Mouse (Mus musculus) hindbrain, embryonic 15.5 days (tissue): ENCODE results near the gene Olfr524. TPM values are rescaled to one million over a fixed set of nuclear protein-coding genes. Genes with fewer than 3 reads are reported as not detected.

ENCODE experiments used
- ATAC-seq: fragments of 200-750 bp; cut with Nextera tagmentation; 2 replicates; pipeline ENCODE4 v1.8.0; 2017; ENCODE audit warnings: low read depth, moderate number of reproducible peaks, moderate TSS enrichment; ENCODE audit not compliant: low FRiP score
- H3K27ac ChIP-seq: fragments of 300-500 bp; sonication (generic); replicated peaks from 2 replicates; pipeline ENCODE4 v1.5.1; 2015; ENCODE audit warnings: mild to moderate bottlenecking, inconsistent platforms
- H3K27me3 ChIP-seq: fragments of 300-500 bp; sonication (generic); 2 replicates; pipeline ENCODE4 v1.6.1; 2015; ENCODE audit warnings: control low read depth, inconsistent platforms
- H3K36me3 ChIP-seq: fragments of 300-500 bp; sonication (generic); 2 replicates; pipeline ENCODE4 v1.6.1; 2015; ENCODE audit warnings: control low read depth, inconsistent platforms
- H3K4me1 ChIP-seq: fragments of 300-500 bp; sonication (generic); replicated peaks from 2 replicates; pipeline ENCODE4 v1.6.1; 2015; ENCODE audit warnings: control low read depth, inconsistent platforms
- H3K4me2 ChIP-seq: fragments of 300-500 bp; sonication (generic); 2 replicates; pipeline ENCODE4 v1.6.1; 2015; ENCODE audit warnings: moderate library complexity, mild to moderate bottlenecking, inconsistent platforms
- H3K4me3 ChIP-seq: fragments of 300-500 bp; sonication (generic); 2 replicates; pipeline ENCODE4 v1.5.1; 2015; ENCODE audit warnings: mild to moderate bottlenecking, inconsistent platforms
- H3K9ac ChIP-seq: fragments of 300-500 bp; sonication (generic); 2 replicates; pipeline ENCODE4 v1.6.1; 2015; ENCODE audit warnings: inconsistent platforms
- H3K9me3 ChIP-seq: fragments of 300-500 bp; sonication (generic); 2 replicates; pipeline ENCODE4 v1.6.1; 2016; ENCODE audit warnings: control low read depth, inconsistent platforms
- WGBS: fragments of 180-500 bp; shearing (Covaris S2); methylation state at CpG from one replicate; pipeline ENCODE4 v1.1.7; 2015; 5-methylcytosine and 5-hydroxymethylcytosine counted together
- polyA plus RNA-seq: library from polyadenylated mRNA; unstranded; fragments of >200 nt; fragmentation: Nextera tagmentation; extraction: Ambion mirVana; gene quantifications from 2 replicates; pipeline ENCODE4 v1.2.1, GENCODE M21; 2015

Gene Olfr524
- not detected in 2 replicates for polyA plus RNA-seq

DNA sequence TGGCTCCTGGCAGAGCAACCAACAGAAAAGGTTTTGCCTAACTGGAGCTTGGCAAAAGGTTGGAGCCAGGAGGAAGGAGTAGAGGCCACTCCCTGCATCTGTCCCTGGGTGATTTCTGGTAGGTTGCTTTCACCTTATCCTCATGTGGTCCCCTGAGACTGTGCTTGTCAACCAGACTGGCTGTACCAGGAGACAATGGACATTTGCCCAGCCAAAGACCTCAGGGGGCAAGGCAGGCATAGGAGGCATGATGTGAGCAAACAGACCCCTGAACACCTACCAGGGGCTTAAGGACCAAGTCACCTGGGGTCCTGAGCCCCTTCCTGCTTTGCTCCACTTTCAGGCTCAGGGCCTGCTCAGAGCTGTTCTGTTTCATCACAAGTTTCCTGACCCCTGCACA is at the start of gene Olfr524:
Gene Olfr524 (minus strand): TSS at position 101 of the 400 bp plus-strand sequence.
- no peak for ATAC-seq
- H3K4me2 ChIP-seq, result no peak within 1 kb of the TSS
- H3K9ac ChIP-seq, result no peak within 1 kb of the TSS
- H3K4me3 ChIP-seq, result no peak within 1 kb of the TSS
- no peaks in the 10 kb centered on the region for H3K36me3 ChIP-seq
- no peaks in the 10 kb centered on the region for H3K27me3 ChIP-seq
- no peak within 1 kb of the TSS for H3K27ac ChIP-seq
- H3K4me1 ChIP-seq, result no peaks in the 10 kb centered on the region
- H3K9me3 ChIP-seq, result no peaks in the 10 kb centered on the region

DNA sequence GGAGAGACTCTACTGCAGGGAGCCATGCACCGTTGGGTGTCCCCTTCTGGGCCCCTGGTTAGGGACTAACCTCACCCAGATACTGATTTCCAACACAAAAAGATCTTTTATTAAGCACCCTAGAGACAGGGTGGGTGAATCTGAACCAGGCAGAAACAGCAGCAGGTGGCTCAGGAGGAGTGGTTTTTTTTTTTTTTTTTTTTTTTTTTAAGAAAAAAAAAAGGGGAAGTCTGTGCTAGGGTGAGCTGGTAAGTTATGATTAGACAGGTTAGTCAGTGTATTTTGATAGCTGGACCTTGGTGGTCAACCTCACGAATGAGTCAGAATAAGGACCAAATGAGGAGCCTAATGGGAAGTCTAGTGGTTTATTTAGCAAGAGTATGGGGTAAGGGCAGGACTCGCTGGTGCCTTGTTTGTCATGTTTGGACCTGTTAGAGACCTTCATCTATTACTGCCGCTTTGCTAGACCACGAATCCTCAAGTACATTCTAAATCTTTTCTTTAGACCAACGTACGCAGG is 48.1 kb upstream of the Olfr524 start:
- 87% methylated on average over 7 of the region's 7 CpGs for WGBS

GRCm38 (mm10) chr7:140247216-140247615 is 41.5 kb upstream of the Olfr524 start, which contains the start of gene 5830411N06Rik:
Gene 5830411N06Rik (plus strand): TSS chr7:140247284.
- H3K9ac ChIP-seq, result no peak within 1 kb of the TSS
- H3K36me3 ChIP-seq, result no peaks in the 10 kb centered on the region
- 87% methylated on average over 4 of the region's 4 CpGs for WGBS
- no peak within 1 kb of the TSS for H3K4me3 ChIP-seq
- H3K9me3 ChIP-seq, result 0 out of 2 replicates have a peak, but pooled peaks cover under 1% of the 10 kb centered on the region
- no peaks in the 10 kb centered on the region for H3K4me1 ChIP-seq
- H3K27ac ChIP-seq, result no peak within 1 kb of the TSS
- H3K27me3 ChIP-seq, result no peaks in the 10 kb centered on the region
- H3K4me2 ChIP-seq, result no peak within 1 kb of the TSS
- ATAC-seq, result no peak

More for the DNA sequence above, 48.1 kb upstream of the Olfr524 start:
- Histone ChIP-seq H3K4me2 (no peak overlapping the region), H3K9ac (no peak overlapping the region), H3K36me3 (no peaks in the 10 kb centered on the region), H3K27me3 (no peaks in the 10 kb centered on the region), H3K4me3 (no peak overlapping the region), H3K9me3 (no peaks in the 10 kb centered on the region), H3K4me1 (no peaks in the 10 kb centered on the region), H3K27ac (no peak overlapping the region)
- no peak for ATAC-seq

GRCm38 (mm10) chr7:140233696-140234095 is 27.9 kb upstream of the Olfr524 start:
- H3K27ac ChIP-seq, result no peak overlapping the region
- H3K9me3 ChIP-seq, result no peaks in the 10 kb centered on the region
- H3K9ac ChIP-seq, result no peak overlapping the region
- no peaks in the 10 kb centered on the region for H3K4me1 ChIP-seq
- H3K4me3 ChIP-seq, result no peak overlapping the region
- ATAC-seq, result no peak
- H3K27me3 ChIP-seq, result no peaks in the 10 kb centered on the region
- no peaks in the 10 kb centered on the region for H3K36me3 ChIP-seq
- no peak overlapping the region for H3K4me2 ChIP-seq
- 92% methylated on average over 3 of the region's 3 CpGs for WGBS

DNA sequence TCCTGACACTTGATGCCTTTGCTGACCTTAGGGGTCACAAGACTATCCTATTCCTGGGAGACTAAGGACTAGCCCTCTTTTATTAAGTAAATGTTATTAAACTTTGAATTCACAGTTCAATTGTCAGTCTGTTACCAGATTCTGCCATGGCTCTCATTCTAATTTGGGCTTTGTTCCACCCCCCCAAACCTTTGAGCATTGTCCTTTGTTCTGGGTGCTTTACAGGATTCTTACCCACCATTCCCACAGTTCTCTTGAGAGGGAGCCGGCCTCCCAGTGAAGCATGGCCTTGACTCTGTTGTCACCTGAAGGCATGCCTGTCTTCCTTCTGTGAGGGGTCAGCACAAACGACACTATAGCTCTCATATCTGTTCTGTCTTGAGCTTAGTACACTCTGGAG is 25.3 kb upstream of the Olfr524 start:
- H3K27me3 ChIP-seq, result no peaks in the 10 kb centered on the region

GRCm38 (mm10) chr7:140228476-140228875 is 22.7 kb upstream of the Olfr524 start:
- Histone ChIP-seq H3K9me3 (no peaks in the 10 kb centered on the region), H3K4me2 (no peak overlapping the region), H3K4me3 (no peak overlapping the region), H3K9ac (no peak overlapping the region), H3K4me1 (no peaks in the 10 kb centered on the region), H3K27me3 (no peaks in the 10 kb centered on the region), H3K36me3 (no peaks in the 10 kb centered on the region), H3K27ac (no peak overlapping the region)
- WGBS, result 80% methylated on average over 13 of the region's 13 CpGs
- no peak for ATAC-seq

More for the DNA sequence above, 25.3 kb upstream of the Olfr524 start:
- H3K9me3 ChIP-seq, result no peaks in the 10 kb centered on the region
- no peak for ATAC-seq
- no peak overlapping the region for H3K4me2 ChIP-seq
- H3K27ac ChIP-seq, result no peak overlapping the region
- H3K36me3 ChIP-seq, result no peaks in the 10 kb centered on the region
- H3K4me3 ChIP-seq, result no peak overlapping the region
- WGBS, result 56% methylated on average over 2 of the region's 2 CpGs
- H3K4me1 ChIP-seq, result no peaks in the 10 kb centered on the region
- H3K9ac ChIP-seq, result no peak overlapping the region

GRCm38 (mm10) chr7:140224209-140224608 is 18.4 kb upstream of the Olfr524 start:
- ATAC-seq, result no peak
- H3K27me3 ChIP-seq, result no peaks in the 10 kb centered on the region
- no peak overlapping the region for H3K4me2 ChIP-seq
- H3K9me3 ChIP-seq, result no peaks in the 10 kb centered on the region
- no peak overlapping the region for H3K9ac ChIP-seq
- H3K4me3 ChIP-seq, result no peak overlapping the region
- no peaks in the 10 kb centered on the region for H3K4me1 ChIP-seq
- 89% methylated on average over 13 of the region's 13 CpGs for WGBS
- no peak overlapping the region for H3K27ac ChIP-seq
- H3K36me3 ChIP-seq, result no peaks in the 10 kb centered on the region

GRCm38 (mm10) chr7:140220375-140220774 is 14.6 kb upstream of the Olfr524 start:
- H3K9me3 ChIP-seq, result no peaks in the 10 kb centered on the region
- no peak overlapping the region for H3K9ac ChIP-seq
- 83% methylated on average over 4 of the region's 4 CpGs for WGBS
- no peak overlapping the region for H3K4me2 ChIP-seq
- H3K27me3 ChIP-seq, result no peaks in the 10 kb centered on the region
- no peak overlapping the region for H3K4me3 ChIP-seq
- H3K4me1 ChIP-seq, result no peaks in the 10 kb centered on the region
- H3K36me3 ChIP-seq, result no peaks in the 10 kb centered on the region
- H3K27ac ChIP-seq, result no peak overlapping the region
- no peak for ATAC-seq

GRCm38 (mm10) chr7:140219268-140219667 is 13.5 kb upstream of the Olfr524 start:
- no peak overlapping the region for H3K4me2 ChIP-seq
- H3K4me3 ChIP-seq, result no peak overlapping the region
- no peaks in the 10 kb centered on the region for H3K9me3 ChIP-seq
- no peak for ATAC-seq
- no peaks in the 10 kb centered on the region for H3K4me1 ChIP-seq
- H3K9ac ChIP-seq, result no peak overlapping the region
- H3K36me3 ChIP-seq, result no peaks in the 10 kb centered on the region
- WGBS, result 15% methylated on average over 1 of the region's 1 CpGs
- no peak overlapping the region for H3K27ac ChIP-seq
- H3K27me3 ChIP-seq, result no peaks in the 10 kb centered on the region

- H3K9me3 ChIP-seq, result no peaks in the 10 kb centered on the region
- no peak within 1 kb of the TSS for H3K9ac ChIP-seq
- no peaks in the 10 kb centered on the region for H3K36me3 ChIP-seq
- H3K4me1 ChIP-seq, result no peaks in the 10 kb centered on the region
- WGBS, result 90% methylated on average over 2 of the region's 2 CpGs
- H3K27me3 ChIP-seq, result no peaks in the 10 kb centered on the region
- no peak within 1 kb of the TSS for H3K27ac ChIP-seq
- no peak within 1 kb of the TSS for H3K4me3 ChIP-seq
- no peak within 1 kb of the TSS for H3K4me2 ChIP-seq
- ATAC-seq, result no peak
Measured at GRCm38 (mm10) chr7:140217967-140218366, 12.2 kb upstream of the Olfr524 start, which contains the start of gene Cd163l1. Gene Cd163l1 (plus strand): TSS chr7:140218267.

GRCm38 (mm10) chr7:140213841-140214240 is 8.1 kb upstream of the Olfr524 start:
- Histone ChIP-seq H3K27me3 (no peaks in the 10 kb centered on the region), H3K4me2 (no peak overlapping the region), H3K9ac (no peak overlapping the region), H3K4me3 (no peak overlapping the region), H3K27ac (no peak overlapping the region), H3K9me3 (no peaks in the 10 kb centered on the region), H3K4me1 (no peaks in the 10 kb centered on the region), H3K36me3 (no peaks in the 10 kb centered on the region)
- WGBS, result 89% methylated on average over 5 of the region's 5 CpGs
- ATAC-seq, result no peak

GRCm38 (mm10) chr7:140208677-140209076 is 2.9 kb upstream of the Olfr524 start:
- H3K9ac ChIP-seq, result no peak overlapping the region
- no peak overlapping the region for H3K4me3 ChIP-seq
- WGBS, result 89% methylated on average over 3 of the region's 3 CpGs
- no peak for ATAC-seq
- no peak overlapping the region for H3K4me2 ChIP-seq
- no peaks in the 10 kb centered on the region for H3K27me3 ChIP-seq
- no peaks in the 10 kb centered on the region for H3K4me1 ChIP-seq
- no peaks in the 10 kb centered on the region for H3K9me3 ChIP-seq
- H3K36me3 ChIP-seq, result no peaks in the 10 kb centered on the region
- H3K27ac ChIP-seq, result no peak overlapping the region

DNA sequence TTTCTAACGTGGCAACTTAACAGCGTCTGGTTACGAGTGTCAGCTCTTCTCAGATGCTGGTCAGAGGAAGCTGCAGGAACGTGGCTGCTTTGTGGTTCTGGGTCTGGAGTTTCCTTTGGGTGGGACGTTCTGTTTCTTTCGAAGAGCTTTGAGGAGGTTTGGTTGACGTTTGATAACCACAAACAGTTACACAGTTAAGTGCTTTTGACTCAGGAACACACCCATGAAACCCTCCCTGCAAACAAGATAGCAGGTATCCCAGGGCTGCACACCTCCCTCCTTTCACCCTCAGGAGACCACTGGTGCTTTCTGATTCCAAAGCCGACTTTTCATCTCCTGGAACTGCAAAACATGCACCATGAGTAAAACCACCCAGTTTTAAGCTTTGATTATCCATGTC is 2.4 kb upstream of the Olfr524 start:
- Histone ChIP-seq H3K4me1 (no peaks in the 10 kb centered on the region), H3K4me2 (no peak overlapping the region), H3K27ac (no peak overlapping the region), H3K9me3 (no peaks in the 10 kb centered on the region), H3K9ac (no peak overlapping the region), H3K36me3 (no peaks in the 10 kb centered on the region), H3K4me3 (no peak overlapping the region), H3K27me3 (no peaks in the 10 kb centered on the region)
- ATAC-seq, result no peak
- WGBS, result 84% methylated on average over 8 of the region's 8 CpGs
